Mouse (Mus musculus) hindbrain, embryonic 11.5 days (tissue): Measurements from ENCODE around the gene Ap4s1. TPM values are rescaled to one million over a fixed set of nuclear protein-coding genes. Genes with fewer than 3 reads are reported as not detected.
A peak's percentile ranks its signal among the peaks of the same experiment; 100 is the strongest.
"Not testable (repeated sequence)": the region's sequence is repeated elsewhere in the genome, so short reads cannot be mapped to it uniquely, and the experiment has no call there.

Experiments
- ATAC-seq: fragments of 200-750 bp; cut with Nextera tagmentation; 2 replicates; pipeline ENCODE4 v1.8.0; 2017; ENCODE audit warnings: mild to moderate bottlenecking, moderate TSS enrichment, moderate library complexity; ENCODE audit not compliant: low FRiP score
- DNase-seq: peaks from one replicate; pipeline ENCODE4 v3.0.0-alpha.2; 2015; ENCODE audit warnings: low spot score
- H3K27ac ChIP-seq: fragments of 300-500 bp; sonication (generic); 2 replicates; pipeline ENCODE4 v1.5.1; 2014; ENCODE audit warnings: mild to moderate bottlenecking, low read depth, low read length
- H3K27me3 ChIP-seq: fragments of 300-500 bp; sonication (generic); 2 replicates; pipeline ENCODE4 v1.6.1; 2014; ENCODE audit warnings: mild to moderate bottlenecking, low read length, moderate library complexity, mixed read lengths; ENCODE audit not compliant: control insufficient read depth, insufficient read depth
- H3K36me3 ChIP-seq: fragments of 300-500 bp; sonication (generic); 2 replicates; pipeline ENCODE4 v1.6.1; 2014; ENCODE audit warnings: mild to moderate bottlenecking, low read length, moderate library complexity, mixed read lengths; ENCODE audit not compliant: control insufficient read depth, insufficient read depth
- H3K4me1 ChIP-seq: fragments of 300-500 bp; sonication (generic); replicated peaks from 2 replicates; pipeline ENCODE4 v1.6.1; 2014; ENCODE audit warnings: low read length, mixed read lengths; ENCODE audit not compliant: control insufficient read depth, insufficient read depth
- H3K4me2 ChIP-seq: fragments of 300-500 bp; sonication (generic); replicated peaks from 2 replicates; pipeline ENCODE4 v1.6.1; 2014; ENCODE audit warnings: mild to moderate bottlenecking, low read depth, low read length
- H3K4me3 ChIP-seq: fragments of 300-500 bp; sonication (generic); 2 replicates; pipeline ENCODE4 v1.5.1; 2014; ENCODE audit warnings: low read depth, low read length
- H3K9ac ChIP-seq: fragments of 300-500 bp; sonication (generic); 2 replicates; pipeline ENCODE4 v1.6.1; 2014; ENCODE audit warnings: low read depth, low read length
- H3K9me3 ChIP-seq: fragments of 300-500 bp; sonication (generic); 2 replicates; pipeline ENCODE4 v1.6.1; 2016; ENCODE audit warnings: low read length; ENCODE audit not compliant: control insufficient read depth
- WGBS: fragments of 180-500 bp; shearing (Covaris S2); extraction: QIAGEN DNeasy Blood & Tissue Kit; methylation state at CpG from one replicate; pipeline ENCODE4 v1.1.7; 2014; 5-methylcytosine and 5-hydroxymethylcytosine counted together
- polyA plus RNA-seq: library from polyadenylated mRNA; unstranded; fragments of >200 nt; fragmentation: Nextera tagmentation; extraction: Ambion mirVana; gene quantifications from 2 replicates; pipeline ENCODE4 v1.2.1, GENCODE M21; 2014

Gene Ap4s1
- 55.2 and 57.8 TPM in 2 replicates for polyA plus RNA-seq

DNA sequence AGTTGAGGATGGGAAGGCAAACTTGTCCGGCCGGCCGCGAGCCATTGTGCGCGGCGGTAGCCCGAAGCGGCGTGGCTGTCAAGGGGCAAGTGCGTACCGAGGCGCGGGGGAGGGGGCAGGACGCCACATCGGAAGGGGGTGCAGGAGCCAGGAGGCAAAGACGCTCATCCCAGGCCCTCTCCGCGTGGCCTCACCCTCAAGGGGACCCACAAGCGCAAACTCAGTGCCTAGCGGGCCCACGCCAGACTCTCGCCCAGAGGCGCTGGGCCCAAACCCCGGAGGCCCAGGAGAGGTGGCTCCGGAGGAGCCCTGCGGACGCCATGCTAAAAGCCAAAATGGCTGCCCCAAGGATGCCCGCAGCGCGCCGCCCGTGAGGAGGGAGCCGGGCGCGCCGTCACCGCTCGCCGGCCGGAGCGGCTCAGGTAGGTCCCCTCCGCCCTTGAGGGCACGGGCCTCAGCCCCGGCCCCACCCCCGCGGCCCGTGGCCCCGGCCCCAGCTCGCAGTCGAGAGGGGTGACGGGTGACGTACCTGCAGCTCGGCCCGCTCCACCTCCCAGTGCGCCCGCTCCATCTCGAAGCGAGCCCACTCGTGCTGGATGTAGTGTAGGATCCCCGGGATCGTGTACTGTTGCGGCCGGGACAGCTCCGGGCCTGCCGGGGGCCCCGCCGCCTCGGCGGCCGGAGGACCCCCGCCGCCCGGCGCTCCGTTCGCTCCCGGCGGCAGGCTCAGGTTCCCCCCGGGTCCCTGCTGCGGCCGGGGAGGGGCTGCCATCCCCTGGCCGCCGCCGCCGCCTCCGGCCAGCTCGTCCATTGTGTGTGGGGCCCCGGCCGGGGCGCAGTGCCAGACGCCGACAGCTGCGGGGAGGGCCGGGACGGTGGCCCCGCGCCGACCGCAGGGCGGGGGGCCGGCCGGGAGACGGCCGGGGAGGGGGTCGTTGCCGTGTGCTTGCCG, at the start of gene Ap4s1:
TSS of gene Ap4s1 (plus strand) at position 141 of the 952 bp plus-strand sequence.
- Histone ChIP-seq H3K4me3 (peak within 1 kb of the TSS; percentile 98), H3K4me1 (no peaks in the 10 kb centered on the region), H3K9ac (peak within 1 kb of the TSS; percentile 99), H3K4me2 (peak within 1 kb of the TSS; percentile 67), H3K9me3 (no peaks in the 10 kb centered on the region), H3K27ac (peak within 1 kb of the TSS; percentile 100), H3K36me3 (no peaks in the 10 kb centered on the region), H3K27me3 (no peaks in the 10 kb centered on the region)
- peak; percentile 85 for ATAC-seq
- peak; percentile 83 for DNase-seq
- under 1% methylated on average over 69 of the region's 108 CpGs for WGBS

- no peaks in the 10 kb centered on the region for H3K4me1 ChIP-seq
- H3K9ac ChIP-seq, result no peak overlapping the region
- WGBS, result 68% methylated on average over 6 of the region's 6 CpGs
- ATAC-seq (no peak), DNase-seq (no peak)
- H3K36me3 ChIP-seq, result no peaks in the 10 kb centered on the region
- H3K27ac ChIP-seq, result no peak overlapping the region
- no peaks in the 10 kb centered on the region for H3K9me3 ChIP-seq
- H3K4me2 ChIP-seq, result no peak overlapping the region
- H3K27me3 ChIP-seq, result no peaks in the 10 kb centered on the region
- H3K4me3 ChIP-seq, result no peak overlapping the region
These were observed 49.0 kb upstream of the Ap4s1 start for GRCm38 (mm10) chr12:51641871-51642270.

DNA sequence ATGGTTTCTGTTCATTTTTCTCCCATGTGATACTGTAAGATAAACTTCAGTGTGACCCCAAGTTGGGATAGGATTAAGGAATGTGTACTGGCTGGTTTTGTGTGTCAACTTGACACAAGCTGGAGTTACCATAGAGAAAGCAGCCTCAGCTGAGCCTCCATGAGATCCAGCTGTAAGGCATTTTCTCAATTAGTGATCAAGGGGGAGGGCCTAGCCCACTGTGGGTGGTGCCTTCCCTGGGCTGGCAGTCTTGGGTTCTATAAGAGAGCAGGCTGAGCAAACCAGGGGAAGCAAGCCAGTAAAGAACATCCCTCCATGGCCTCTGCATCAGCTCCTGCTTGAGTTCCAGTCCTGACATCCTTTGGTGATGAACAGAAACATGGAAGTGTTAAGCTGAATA, 41.4 kb upstream of the Ap4s1 start:
- ATAC-seq, H3K27me3 ChIP-seq, DNase-seq, H3K4me1 ChIP-seq, H3K4me3 ChIP-seq, H3K4me2 ChIP-seq, H3K9me3 ChIP-seq, H3K36me3 ChIP-seq, H3K27ac ChIP-seq, H3K9ac ChIP-seq: not testable (repeated sequence)

DNA sequence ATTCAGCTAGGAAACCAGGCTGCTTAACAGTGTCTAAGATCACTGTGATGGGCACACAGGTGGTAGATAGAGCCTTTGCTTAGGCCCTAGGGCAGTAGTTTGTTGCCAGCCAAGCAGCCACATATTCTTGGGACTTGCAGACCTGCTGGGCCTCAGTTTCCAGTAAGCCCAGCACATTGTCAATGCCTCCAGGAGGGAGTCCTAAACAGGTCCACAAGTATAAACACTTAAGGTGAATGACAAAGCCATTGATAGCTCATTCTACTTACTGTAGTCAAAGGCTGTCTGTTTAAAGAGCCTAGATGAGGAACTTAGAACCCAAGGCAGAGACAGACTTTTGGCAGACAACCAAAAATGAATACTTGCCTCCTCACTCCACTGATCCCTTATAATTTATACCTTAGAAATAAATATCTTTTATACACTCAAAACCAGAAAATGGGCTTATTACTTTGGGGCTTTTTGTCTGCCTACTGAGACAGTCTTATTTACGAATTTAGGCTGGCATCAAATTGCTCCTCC, 34.8 kb upstream of the Ap4s1 start:
- DNase-seq (no peak), ATAC-seq (no peak)
- Histone ChIP-seq H3K27ac (no peak overlapping the region), H3K27me3 (no peaks in the 10 kb centered on the region), H3K4me1 (no peaks in the 10 kb centered on the region), H3K9ac (no peak overlapping the region), H3K36me3 (no peaks in the 10 kb centered on the region), H3K9me3 (no peaks in the 10 kb centered on the region), H3K4me3 (no peak overlapping the region), H3K4me2 (no peak overlapping the region)
- 89% methylated on average over 1 of the region's 1 CpGs for whole genome bisulfite sequencing

DNA sequence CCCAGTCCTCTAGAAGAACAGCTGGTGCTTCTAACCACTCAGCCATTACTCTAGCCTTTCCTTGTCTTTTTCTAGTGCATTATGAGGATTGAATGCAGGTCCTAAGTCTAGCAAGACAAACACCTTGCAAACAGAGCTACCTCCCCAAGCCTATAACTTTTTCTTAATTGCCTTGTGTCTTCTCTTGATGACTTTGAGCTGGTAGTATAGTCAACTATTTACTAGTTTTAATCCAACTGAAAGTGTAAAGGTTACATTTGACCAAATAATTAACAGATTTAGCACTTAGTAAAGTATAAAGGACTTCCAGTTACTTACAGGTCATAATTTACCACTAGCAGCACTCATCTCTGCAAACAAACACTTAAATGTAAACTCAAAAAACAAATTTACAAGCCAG, 27.8 kb upstream of the Ap4s1 start:
- ATAC-seq (no peak), DNase-seq (no peak)
- no peak overlapping the region for H3K27ac ChIP-seq

DNA sequence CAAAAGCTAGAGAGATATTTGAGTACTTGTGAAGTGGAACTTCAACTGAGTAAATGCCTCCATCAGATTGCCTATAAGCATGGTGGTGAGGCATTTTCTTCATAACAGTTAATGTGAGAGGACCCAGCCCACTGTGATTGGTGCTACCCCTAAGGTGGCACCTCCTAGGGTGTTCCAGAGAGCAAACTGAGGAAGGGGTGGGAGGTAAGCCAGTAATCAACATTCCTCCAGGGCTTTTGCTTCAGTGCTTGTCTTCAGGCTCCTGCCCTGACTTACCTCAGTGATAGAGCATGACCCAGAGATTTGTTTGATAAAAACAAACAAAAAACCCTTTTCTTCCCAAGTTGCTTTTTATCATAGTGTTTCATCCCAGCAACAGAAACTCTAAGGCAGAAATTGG, 26.9 kb upstream of the Ap4s1 start:
- DNase-seq (no peak), ATAC-seq (no peak)
- H3K4me2 ChIP-seq, result no peak overlapping the region
- no peaks in the 10 kb centered on the region for H3K4me1 ChIP-seq
- no peaks in the 10 kb centered on the region for H3K36me3 ChIP-seq
- no peaks in the 10 kb centered on the region for H3K9me3 ChIP-seq
- no peaks in the 10 kb centered on the region for H3K27me3 ChIP-seq
- no peak overlapping the region for H3K4me3 ChIP-seq
- H3K9ac ChIP-seq, result no peak overlapping the region
- H3K27ac ChIP-seq, result no peak overlapping the region

More for the DNA sequence above, 27.8 kb upstream of the Ap4s1 start:
- Histone ChIP-seq H3K9me3 (no peaks in the 10 kb centered on the region), H3K4me1 (no peaks in the 10 kb centered on the region), H3K9ac (no peak overlapping the region), H3K4me3 (no peak overlapping the region), H3K36me3 (no peaks in the 10 kb centered on the region), H3K27me3 (no peaks in the 10 kb centered on the region), H3K4me2 (no peak overlapping the region)

GRCm38 (mm10) chr12:51666708-51667430, 24.0 kb upstream of the Ap4s1 start:
- Histone ChIP-seq H3K36me3 (no peaks in the 10 kb centered on the region), H3K4me2 (no peak overlapping the region), H3K27me3 (no peaks in the 10 kb centered on the region), H3K27ac (no peak overlapping the region), H3K4me3 (no peak overlapping the region), H3K4me1 (no peaks in the 10 kb centered on the region), H3K9me3 (no peaks in the 10 kb centered on the region), H3K9ac (no peak overlapping the region)
- ATAC-seq, result no peak
- WGBS, result 81% methylated on average over 4 of the region's 4 CpGs
- DNase-seq, result no peak

DNA sequence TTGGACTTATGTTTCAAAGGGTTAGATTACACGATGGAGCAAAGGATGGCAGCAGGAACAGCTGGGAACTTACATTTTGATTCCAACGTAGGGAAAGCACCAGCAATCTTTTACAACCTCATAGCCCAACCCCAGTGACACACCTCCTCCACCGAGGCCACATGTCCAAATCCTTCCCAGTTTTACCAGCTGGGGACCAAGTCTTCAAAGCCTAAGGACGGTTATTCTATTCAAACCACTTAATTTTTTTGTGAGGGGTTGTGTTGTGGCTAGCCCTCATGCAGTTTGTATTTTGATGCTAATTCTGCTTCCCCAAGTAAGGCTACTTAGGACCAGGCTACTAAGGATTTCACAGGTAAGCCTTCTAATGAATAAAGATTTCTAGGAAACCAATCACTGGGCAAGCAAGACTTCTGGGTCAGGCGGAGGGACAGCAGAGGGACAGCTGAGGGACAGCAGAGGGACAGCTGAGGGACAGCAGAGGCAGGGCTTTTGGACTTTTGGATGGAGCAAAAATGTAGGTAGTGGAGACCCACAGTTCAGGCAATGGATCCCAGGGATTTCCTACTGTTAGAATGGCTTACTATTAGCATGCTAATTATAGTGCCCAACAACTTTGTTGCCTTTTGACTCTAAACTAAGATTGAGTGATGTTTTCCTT, 19.5 kb upstream of the Ap4s1 start:
- no peaks in the 10 kb centered on the region for H3K9me3 ChIP-seq
- no peak overlapping the region for H3K9ac ChIP-seq
- H3K4me1 ChIP-seq, result no peaks in the 10 kb centered on the region
- H3K27ac ChIP-seq, result no peak overlapping the region
- no peaks in the 10 kb centered on the region for H3K36me3 ChIP-seq
- H3K4me2 ChIP-seq, result no peak overlapping the region
- no peaks in the 10 kb centered on the region for H3K27me3 ChIP-seq
- WGBS, result 34% methylated on average over 5 of the region's 5 CpGs
- H3K4me3 ChIP-seq, result no peak overlapping the region
- ATAC-seq, result no peak
- no peak for DNase-seq
